Mouse (Mus musculus) liver, postnatal 0 days (tissue): ENCODE results near the gene Cmtm8. TPM values are rescaled to one million over a fixed set of nuclear protein-coding genes. Genes with fewer than 3 reads are reported as not detected.

Experiments used
- ATAC-seq: fragments of 200-750 bp; cut with Nextera tagmentation; 2 replicates; pipeline ENCODE4 v1.8.0; 2017; ENCODE audit warnings: mild to moderate bottlenecking, moderate library complexity
- DNase-seq: peaks from one replicate; pipeline ENCODE4 v3.0.0-alpha.2; 2016
- H3K27ac ChIP-seq: fragments of 300-500 bp; sonication (generic); 2 replicates; pipeline ENCODE4 v1.5.1; 2014; ENCODE audit warnings: antibody characterized with exemption, moderate library complexity, mild to moderate bottlenecking, low read depth
- H3K27me3 ChIP-seq: fragments of 300-500 bp; sonication (generic); 2 replicates; pipeline ENCODE4 v1.6.1; 2014; ENCODE audit warnings: low read length, control low read depth, mixed read lengths; ENCODE audit not compliant: insufficient read depth
- H3K36me3 ChIP-seq: fragments of 300-500 bp; sonication (generic); replicated peaks from 2 replicates; pipeline ENCODE4 v1.6.1; 2014; ENCODE audit warnings: mild to moderate bottlenecking, control low read depth, low read length, moderate library complexity, mixed read lengths; ENCODE audit not compliant: insufficient read depth
- H3K4me1 ChIP-seq: fragments of 300-500 bp; sonication (generic); 2 replicates; pipeline ENCODE4 v1.6.1; 2014; ENCODE audit warnings: antibody characterized with exemption, mild to moderate bottlenecking, control low read depth; ENCODE audit not compliant: insufficient read depth
- H3K4me2 ChIP-seq: fragments of 300-500 bp; sonication (generic); 2 replicates; pipeline ENCODE4 v1.6.1; 2014; ENCODE audit warnings: low read depth, mild to moderate bottlenecking, low read length, moderate library complexity, mixed read lengths
- H3K4me3 ChIP-seq: fragments of 300-500 bp; sonication (generic); 2 replicates; pipeline ENCODE4 v1.5.1; 2014; ENCODE audit warnings: low read depth, low read length
- H3K9ac ChIP-seq: fragments of 300-500 bp; sonication (generic); replicated peaks from 2 replicates; pipeline ENCODE4 v1.6.1; 2014; ENCODE audit warnings: mild to moderate bottlenecking, moderate library complexity
- H3K9me3 ChIP-seq: fragments of 300-500 bp; sonication (generic); 2 replicates; pipeline ENCODE4 v1.6.1; 2016; ENCODE audit warnings: mild to moderate bottlenecking, control low read depth, low read length, mixed read lengths
- CTCF ChIP-seq: sonication (generic); IDR thresholded peaks from 2 replicates; pipeline ENCODE4 v1.5.1; 2016; ENCODE audit warnings: antibody characterized with exemption, low read depth
- EP300 ChIP-seq: IDR thresholded peaks from 2 replicates; pipeline ENCODE4 v1.6.1; 2016; ENCODE audit warnings: antibody characterized with exemption, low read depth, mild to moderate bottlenecking
- WGBS: fragments of 180-500 bp; shearing (Covaris S2); extraction: QIAGEN DNeasy Blood & Tissue Kit; methylation state at CpG from one replicate; pipeline ENCODE4 v1.1.7; 2014; ENCODE audit not compliant: insufficient replicate concordance; 5-methylcytosine and 5-hydroxymethylcytosine counted together
- polyA plus RNA-seq: library from polyadenylated mRNA; unstranded; fragments of >200 nt; fragmentation: Nextera tagmentation; extraction: Ambion mirVana; gene quantifications from 2 replicates; pipeline ENCODE4 v1.2.1, GENCODE M21; 2015

Gene Cmtm8
- polyA plus RNA-seq, 1 experiment from 2014 or later, result 109 TPM

DNA sequence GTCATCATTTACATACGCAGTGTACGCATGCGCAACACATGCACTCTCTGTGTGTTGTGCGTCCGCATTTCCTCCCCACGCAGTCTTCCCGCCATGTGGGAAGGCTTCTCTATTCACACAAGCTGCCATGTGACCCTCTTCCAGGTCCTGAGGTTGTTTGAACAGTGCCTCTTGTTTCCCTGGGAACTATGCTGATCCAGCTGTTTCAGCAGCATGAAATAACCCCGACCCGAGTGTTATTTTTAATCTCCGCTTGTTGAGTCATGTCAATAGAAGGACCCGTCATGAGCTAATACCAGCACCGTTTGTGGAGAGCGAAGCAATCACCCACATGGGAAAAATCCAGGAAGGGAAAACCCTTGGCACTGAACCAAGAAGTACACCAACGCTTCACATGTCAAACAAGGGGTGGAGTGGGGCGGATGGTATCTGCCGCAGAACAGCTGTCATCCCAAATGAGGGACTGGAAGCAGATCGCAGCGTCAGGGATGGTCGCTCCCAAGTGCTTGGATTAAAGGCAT is 38.7 kb downstream of the Cmtm8 start:
- no peaks in the 10 kb centered on the region for H3K9me3 ChIP-seq
- H3K4me3 ChIP-seq, result no peak overlapping the region
- peak; percentile 88 for ATAC-seq
- H3K27me3 ChIP-seq, result no peaks in the 10 kb centered on the region
- TF ChIP-seq CTCF (no peak), EP300 (peak; percentile 52; the same call in 1 of the 2 replicates)
- no peak overlapping the region for H3K9ac ChIP-seq
- H3K36me3 ChIP-seq, result no peaks in the 10 kb centered on the region
- peak; percentile 50 for DNase-seq
- 57% methylated on average over 19 of the region's 19 CpGs for WGBS
- peaks cover 15% of the 10 kb centered on the region for H3K4me1 ChIP-seq
- no peak overlapping the region for H3K4me2 ChIP-seq
- peak overlapping the region; percentile 48; the same call in 1 of the 2 replicates for H3K27ac ChIP-seq

DNA sequence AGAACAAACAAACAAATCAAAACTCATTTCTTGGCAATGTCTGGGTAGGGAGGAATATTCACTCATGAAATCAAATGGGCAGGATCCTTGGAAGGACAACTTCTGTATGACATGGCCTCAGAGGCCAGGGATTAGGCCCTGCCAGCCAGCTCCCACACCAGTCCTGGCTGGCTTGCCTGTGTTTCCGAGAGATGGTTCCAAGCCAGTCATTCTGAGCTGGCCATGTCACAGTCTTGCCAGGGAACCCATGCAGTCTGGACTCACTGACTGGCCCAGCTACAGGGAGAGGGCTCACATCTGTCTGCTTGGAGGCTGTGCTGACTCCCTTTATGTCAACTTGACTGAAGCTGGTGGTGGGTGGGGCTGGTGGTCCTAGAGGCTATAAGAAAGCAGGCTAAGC is 41.8 kb downstream of the Cmtm8 start:
- no peak overlapping the region for H3K4me2 ChIP-seq
- no peak overlapping the region for H3K9ac ChIP-seq
- WGBS, result 89% methylated on average over 1 of the region's 1 CpGs
- no peak for TF ChIP-seq EP300
- no peak for TF ChIP-seq CTCF
- H3K27ac ChIP-seq, result no peak overlapping the region
- H3K9me3 ChIP-seq, result no peaks in the 10 kb centered on the region
- DNase-seq (no peak), ATAC-seq (no peak)
- H3K27me3 ChIP-seq, result no peaks in the 10 kb centered on the region
- no peaks in the 10 kb centered on the region for H3K36me3 ChIP-seq
- H3K4me1 ChIP-seq, result peaks cover 9% of the 10 kb centered on the region
- no peak overlapping the region for H3K4me3 ChIP-seq

DNA sequence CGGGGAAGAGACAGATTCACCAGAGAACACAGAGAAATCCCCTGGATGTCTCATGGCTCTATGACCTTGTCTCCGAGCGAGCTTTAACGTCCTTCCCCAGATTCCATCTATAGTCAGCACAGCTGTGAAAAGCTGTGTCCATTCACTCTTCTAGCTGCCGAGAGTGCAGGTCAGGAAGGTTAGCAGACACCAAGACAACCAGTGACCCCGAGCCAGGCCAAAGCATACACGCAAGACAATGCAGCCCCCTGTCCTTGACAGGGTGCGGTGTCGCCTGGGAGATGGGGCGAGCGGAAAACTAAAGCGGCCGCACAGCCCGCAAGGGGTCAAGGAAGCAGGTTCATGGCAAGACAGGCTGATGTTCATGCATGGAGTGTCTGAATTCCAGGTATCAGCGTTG is 42.7 kb downstream of the Cmtm8 start:
- Histone ChIP-seq H3K4me1 (peaks cover 9% of the 10 kb centered on the region), H3K4me2 (no peak overlapping the region), H3K9ac (no peak overlapping the region), H3K27me3 (no peaks in the 10 kb centered on the region), H3K9me3 (no peaks in the 10 kb centered on the region), H3K27ac (no peak overlapping the region), H3K4me3 (no peak overlapping the region), H3K36me3 (no peaks in the 10 kb centered on the region)
- ATAC-seq (no peak), DNase-seq (no peak)
- 74% methylated on average over 15 of the region's 15 CpGs for WGBS
- no peak for TF ChIP-seq EP300
- TF ChIP-seq CTCF, result no peak

DNA sequence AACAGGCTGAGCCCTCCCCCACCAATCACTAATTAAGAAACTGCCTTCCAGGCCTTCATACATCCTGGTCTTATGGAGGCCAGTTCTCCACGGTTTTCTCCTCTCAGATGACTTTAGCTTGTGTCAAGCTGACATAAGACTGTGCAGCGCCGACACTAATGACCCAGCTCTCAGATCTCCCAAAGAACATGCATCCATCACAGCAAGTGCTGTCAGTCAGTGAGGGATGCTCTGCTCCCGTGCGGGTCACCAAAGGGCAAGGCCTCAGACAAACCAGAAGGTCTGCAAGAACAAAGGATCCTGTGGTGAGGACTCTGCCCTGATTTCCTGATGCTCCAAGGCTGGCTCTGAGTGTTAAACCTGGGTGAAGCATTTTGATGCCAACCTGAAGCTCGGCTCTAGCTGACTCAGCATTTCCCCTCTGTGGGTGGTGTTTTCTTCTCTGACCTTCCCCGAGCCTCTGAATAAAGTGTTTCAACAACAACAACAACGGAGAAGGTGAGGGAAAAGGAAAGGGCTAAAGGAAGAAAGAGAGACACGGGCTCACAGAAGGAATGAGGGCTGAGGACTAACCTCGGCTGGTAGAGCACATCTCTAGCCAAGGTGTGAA is 44.4 kb downstream of the Cmtm8 start:
- Histone ChIP-seq H3K27me3 (no peaks in the 10 kb centered on the region), H3K36me3 (peaks cover 5% of the 10 kb centered on the region; the same call in 1 of the 2 replicates), H3K4me1 (peaks cover 2% of the 10 kb centered on the region), H3K9ac (no peak overlapping the region), H3K4me2 (no peak overlapping the region), H3K9me3 (no peaks in the 10 kb centered on the region), H3K27ac (no peak overlapping the region), H3K4me3 (no peak overlapping the region)
- DNase-seq (no peak), ATAC-seq (no peak)
- TF ChIP-seq EP300, result no peak
- no peak for TF ChIP-seq CTCF
- 67% methylated on average over 10 of the region's 10 CpGs for WGBS

DNA sequence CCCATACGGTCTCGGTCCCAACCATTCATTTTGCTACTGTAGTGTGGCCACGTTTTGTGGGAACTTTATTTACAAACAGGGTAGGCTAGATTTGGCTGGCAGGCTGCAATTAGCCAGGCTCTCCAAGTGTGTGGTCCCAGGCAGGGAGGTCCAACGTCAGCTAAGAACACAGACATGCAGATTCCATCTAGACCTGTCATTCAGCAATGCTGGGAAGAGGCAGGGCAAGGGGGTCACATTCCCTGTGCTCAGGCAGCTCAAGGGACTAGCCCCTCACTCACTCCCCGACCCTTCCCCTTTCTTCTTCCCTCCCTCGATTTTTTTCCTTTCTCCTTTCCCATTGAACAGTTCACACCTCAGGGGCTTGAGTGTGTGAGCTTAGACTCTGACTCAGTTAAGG is 45.1 kb downstream of the Cmtm8 start:
- WGBS, result 60% methylated on average over 6 of the region's 6 CpGs
- H3K4me2 ChIP-seq, result no peak overlapping the region
- no peaks in the 10 kb centered on the region for H3K27me3 ChIP-seq
- peaks cover 8% of the 10 kb centered on the region; the same call in 1 of the 2 replicates for H3K36me3 ChIP-seq
- no peak overlapping the region for H3K9ac ChIP-seq
- DNase-seq (no peak), ATAC-seq (no peak)
- no peaks in the 10 kb centered on the region for H3K9me3 ChIP-seq
- peaks cover 4% of the 10 kb centered on the region; the same call in 1 of the 2 replicates for H3K4me1 ChIP-seq
- no peak overlapping the region for H3K4me3 ChIP-seq
- no peak overlapping the region for H3K27ac ChIP-seq
- TF ChIP-seq CTCF, result no peak

DNA sequence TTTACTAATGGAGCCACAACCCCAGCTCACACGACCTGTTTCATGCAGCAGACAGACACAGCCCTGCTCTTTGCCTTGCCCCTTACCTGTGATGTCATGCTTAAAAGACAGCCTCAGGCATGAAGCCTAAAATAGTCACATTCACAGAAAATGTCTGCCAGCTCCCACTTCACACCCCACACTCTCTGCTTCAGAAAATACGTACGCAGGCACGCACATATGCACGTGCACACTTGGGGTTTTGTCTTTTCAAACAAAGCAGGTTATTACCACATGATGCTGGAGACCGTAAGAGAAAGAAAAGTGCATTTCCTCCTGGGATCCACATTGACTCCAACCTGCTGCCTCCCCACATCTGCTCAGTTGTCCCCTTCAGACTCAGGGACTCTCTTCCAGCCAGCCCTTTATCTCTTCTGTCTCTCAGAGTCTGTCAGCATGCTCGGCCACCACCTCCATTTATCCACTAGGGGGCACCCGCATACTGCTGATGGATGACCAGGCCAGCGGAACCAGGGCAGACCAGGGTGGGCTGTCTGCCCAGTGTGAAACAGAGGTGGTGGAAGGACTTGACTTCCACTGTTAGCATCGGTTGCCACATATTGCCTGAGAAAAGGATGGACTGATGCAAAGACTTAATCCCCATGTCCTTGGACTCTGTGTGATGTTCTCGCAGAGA is 46.5 kb downstream of the Cmtm8 start:
- Histone ChIP-seq H3K27me3 (no peaks in the 10 kb centered on the region), H3K9me3 (no peaks in the 10 kb centered on the region), H3K9ac (no peak overlapping the region), H3K4me2 (no peak overlapping the region), H3K4me1 (peaks cover 4% of the 10 kb centered on the region; the same call in 1 of the 2 replicates), H3K36me3 (peaks cover 8% of the 10 kb centered on the region; the same call in 1 of the 2 replicates), H3K27ac (no peak overlapping the region), H3K4me3 (no peak overlapping the region)
- DNase-seq (peak; percentile 82), ATAC-seq (peak; percentile 73)
- 56% methylated on average over 11 of the region's 11 CpGs for WGBS
- TF ChIP-seq EP300 (no peak), CTCF (peak; percentile 97)
